Mouse (Mus musculus): ENCODE results near the gene Nxn. TPM values are rescaled to one million over a fixed set of nuclear protein-coding genes. Genes with fewer than 3 reads are reported as not detected.

Nxn gene
- polyA plus RNA-seq, 1 experiment: 10.6 TPM

DNA sequence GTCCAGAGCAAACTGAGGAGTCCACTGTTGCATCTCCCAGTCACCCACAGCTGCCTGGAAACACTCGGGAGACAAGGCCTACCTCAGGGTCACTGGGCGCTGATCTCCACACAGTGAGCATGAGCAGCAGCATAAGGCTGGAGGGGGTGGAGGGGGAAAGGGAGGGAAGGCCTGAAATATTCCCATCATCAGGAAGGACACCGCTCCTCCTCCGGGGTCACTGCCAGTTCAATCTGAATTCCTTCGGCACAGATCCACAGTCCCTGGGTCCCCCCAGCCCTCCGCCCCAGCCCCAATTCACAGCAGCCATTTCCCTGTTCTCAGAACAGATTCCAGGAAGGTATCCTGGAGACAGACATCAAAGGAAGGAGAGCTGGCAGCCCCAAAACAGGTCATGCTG, 35.8 kb downstream of the Nxn start:
- no peak for DNase-seq
- Histone ChIP-seq H3K4me1 (ENCODE audit: control insufficient read depth, insufficient read depth, low read length) (no peaks in the 10 kb centered on the region), H3K27ac (ENCODE audit: insufficient read depth, low read depth, low read length) (no peak overlapping the region), H3K4me3 (ENCODE audit: insufficient read depth, low read depth, low read length) (no peak overlapping the region), H3K36me3 (ENCODE audit: control insufficient read depth, insufficient read depth, low read length) (no peaks in the 10 kb centered on the region), H3K27me3 (replicated peaks; ENCODE audit: control insufficient read depth, insufficient read depth, low read length) (no peaks in the 10 kb centered on the region)
- 32% methylated on average over 6 of the region's 6 CpGs for WGBS
- no peak for TF ChIP-seq CTCF (conservative IDR thresholded peaks at IDR 0.05; ENCODE audit: insufficient read depth, insufficient read length, low read depth, low read length)
- TF ChIP-seq POLR2A (IDR thresholded peaks at IDR 0.05; ENCODE audit: low read depth, low read length): no peak

DNA sequence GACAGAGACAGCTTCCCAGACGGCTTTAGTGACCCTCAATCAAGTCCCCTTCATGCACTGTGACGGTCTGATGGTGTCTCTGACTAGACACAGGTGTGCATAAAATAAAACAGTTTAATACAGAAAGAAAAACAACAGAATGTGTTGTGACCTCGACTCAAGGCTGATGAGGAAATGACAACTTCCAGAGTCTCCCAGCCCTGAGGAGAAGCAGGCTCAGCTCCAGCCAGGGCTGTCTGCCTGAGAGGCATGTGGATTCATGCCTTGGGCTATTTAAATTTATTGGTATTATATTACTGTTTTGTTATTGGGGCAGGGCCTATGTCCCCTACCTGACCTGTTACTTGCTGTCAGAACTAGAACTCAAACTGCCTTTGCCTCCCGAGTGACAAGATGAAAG, 37.5 kb downstream of the Nxn start:
- DNase-seq: no peak

DNA sequence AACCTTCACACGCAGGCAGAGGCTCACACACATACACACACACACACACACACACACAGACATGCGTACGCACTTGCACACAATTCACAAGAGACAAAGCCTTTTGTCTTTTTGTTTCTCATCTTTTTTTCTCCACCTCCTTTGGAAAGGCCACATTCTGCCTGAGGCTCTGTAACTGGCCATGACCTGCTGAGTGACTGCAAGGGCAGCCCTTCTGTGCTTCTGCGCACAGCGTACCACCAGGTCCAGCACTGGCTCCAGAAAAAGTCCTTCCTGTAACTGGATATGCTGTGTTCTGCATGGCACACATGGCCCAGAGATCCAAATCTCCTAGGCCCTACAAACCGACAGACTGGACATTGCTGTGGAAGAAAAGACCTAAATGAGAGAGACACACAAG, 38.7 kb downstream of the Nxn start:
- Histone ChIP-seq H3K4me1 (ENCODE audit: control insufficient read depth, insufficient read depth, low read length) (peaks cover 3% of the 10 kb centered on the region; the same call in 1 of the 2 replicates), H3K4me3 (ENCODE audit: insufficient read depth, low read depth, low read length) (no peak overlapping the region), H3K27me3 (replicated peaks; ENCODE audit: control insufficient read depth, insufficient read depth, low read length) (no peaks in the 10 kb centered on the region), H3K36me3 (ENCODE audit: control insufficient read depth, insufficient read depth, low read length) (no peaks in the 10 kb centered on the region), H3K27ac (ENCODE audit: insufficient read depth, low read depth, low read length) (no peak overlapping the region)
- no peak for DNase-seq
- TF ChIP-seq POLR2A (IDR thresholded peaks at IDR 0.05; ENCODE audit: low read depth, low read length) (no peak), CTCF (conservative IDR thresholded peaks at IDR 0.05; ENCODE audit: insufficient read depth, insufficient read length, low read depth, low read length) (no peak)
- WGBS: 75% methylated on average over 6 of the region's 6 CpGs

More for the DNA sequence above, 37.5 kb downstream of the Nxn start:
- 66% methylated on average over 4 of the region's 4 CpGs for WGBS
- H3K27ac ChIP-seq (ENCODE audit: insufficient read depth, low read depth, low read length): no peak overlapping the region
- H3K4me1 ChIP-seq (ENCODE audit: control insufficient read depth, insufficient read depth, low read length): peaks cover 3% of the 10 kb centered on the region; the same call in 1 of the 2 replicates
- H3K36me3 ChIP-seq (ENCODE audit: control insufficient read depth, insufficient read depth, low read length): no peaks in the 10 kb centered on the region
- H3K4me3 ChIP-seq (ENCODE audit: insufficient read depth, low read depth, low read length): no peak overlapping the region
- no peaks in the 10 kb centered on the region for H3K27me3 ChIP-seq (replicated peaks; ENCODE audit: control insufficient read depth, insufficient read depth, low read length)
- TF ChIP-seq POLR2A (IDR thresholded peaks at IDR 0.05; ENCODE audit: low read depth, low read length): no peak

DNA sequence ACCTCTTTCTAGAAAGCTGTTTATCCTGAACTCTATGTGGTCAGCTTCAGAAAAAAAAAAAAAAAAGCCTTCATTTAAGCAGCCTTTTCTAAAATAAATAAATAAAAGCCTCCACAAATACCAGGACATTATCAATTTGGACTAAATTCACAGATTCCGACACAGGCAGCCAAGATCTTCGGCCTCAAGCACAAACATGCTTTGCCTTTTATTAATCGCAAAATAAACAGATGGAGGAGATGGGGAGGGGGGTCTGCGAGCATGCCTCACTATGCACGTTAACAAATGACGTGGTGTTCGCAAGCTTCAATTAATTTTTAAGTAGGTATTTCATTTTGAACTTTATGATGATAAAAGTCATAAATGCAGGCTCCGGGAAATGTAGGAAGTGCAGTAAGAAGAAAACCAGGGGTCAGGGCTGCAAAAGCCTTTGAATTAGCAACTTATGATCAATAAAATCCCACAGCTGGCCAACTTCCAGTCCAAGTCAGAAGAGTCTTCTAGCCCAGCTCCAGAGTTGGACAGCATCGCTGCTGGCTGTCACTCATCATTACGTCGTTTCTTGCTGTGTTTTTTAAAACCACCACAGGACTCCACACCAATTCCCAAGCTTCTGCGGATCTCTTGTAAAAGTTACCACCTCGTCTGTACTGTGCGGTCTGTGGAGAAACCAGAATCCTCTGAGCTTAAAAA, 40.2 kb downstream of the Nxn start:
- no peak for DNase-seq
- TF ChIP-seq CTCF (conservative IDR thresholded peaks at IDR 0.05; ENCODE audit: insufficient read depth, insufficient read length, low read depth, low read length): no peak
- no peak for TF ChIP-seq POLR2A (IDR thresholded peaks at IDR 0.05; ENCODE audit: low read depth, low read length)
- 83% methylated on average over 14 of the region's 14 CpGs for WGBS

DNA sequence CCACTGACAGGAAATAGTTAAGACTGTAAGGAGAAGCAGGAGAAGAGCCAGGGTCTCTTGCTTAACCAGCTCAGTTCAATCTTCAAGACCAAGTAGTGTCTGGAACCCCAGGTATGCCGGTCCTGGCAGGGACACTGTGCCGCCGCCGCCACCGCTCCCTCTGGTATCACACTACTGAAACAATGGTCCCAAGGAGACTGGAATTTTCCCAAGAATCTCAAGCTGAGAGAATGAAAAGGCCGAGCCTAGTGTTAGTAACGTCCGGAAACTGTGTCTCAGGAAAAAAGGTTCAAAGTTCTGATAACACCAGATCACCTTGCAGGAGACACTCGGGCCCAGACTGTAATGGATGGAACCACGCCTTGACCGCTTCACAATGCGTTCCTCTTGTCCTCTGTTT, 41.5 kb downstream of the Nxn start:
- Histone ChIP-seq H3K36me3 (ENCODE audit: control insufficient read depth, insufficient read depth, low read length) (no peaks in the 10 kb centered on the region), H3K4me3 (ENCODE audit: insufficient read depth, low read depth, low read length) (no peak overlapping the region), H3K27ac (ENCODE audit: insufficient read depth, low read depth, low read length) (peak overlapping the region; percentile 39; the same call in 1 of the 2 replicates), H3K27me3 (replicated peaks; ENCODE audit: control insufficient read depth, insufficient read depth, low read length) (no peaks in the 10 kb centered on the region), H3K4me1 (ENCODE audit: control insufficient read depth, insufficient read depth, low read length) (peaks cover 3% of the 10 kb centered on the region; the same call in 1 of the 2 replicates)
- WGBS: 69% methylated on average over 12 of the region's 12 CpGs
- TF ChIP-seq CTCF (conservative IDR thresholded peaks at IDR 0.05; ENCODE audit: insufficient read depth, insufficient read length, low read depth, low read length): no peak
- no peak for TF ChIP-seq POLR2A (IDR thresholded peaks at IDR 0.05; ENCODE audit: low read depth, low read length)
- peak; percentile 42 for DNase-seq

More for the DNA sequence above, 40.2 kb downstream of the Nxn start:
- no peak overlapping the region for H3K4me3 ChIP-seq (ENCODE audit: insufficient read depth, low read depth, low read length)
- H3K36me3 ChIP-seq (ENCODE audit: control insufficient read depth, insufficient read depth, low read length): no peaks in the 10 kb centered on the region
- peaks cover 3% of the 10 kb centered on the region; the same call in 1 of the 2 replicates for H3K4me1 ChIP-seq (ENCODE audit: control insufficient read depth, insufficient read depth, low read length)
- no peaks in the 10 kb centered on the region for H3K27me3 ChIP-seq (replicated peaks; ENCODE audit: control insufficient read depth, insufficient read depth, low read length)
- H3K27ac ChIP-seq (ENCODE audit: insufficient read depth, low read depth, low read length): no peak overlapping the region

DNA sequence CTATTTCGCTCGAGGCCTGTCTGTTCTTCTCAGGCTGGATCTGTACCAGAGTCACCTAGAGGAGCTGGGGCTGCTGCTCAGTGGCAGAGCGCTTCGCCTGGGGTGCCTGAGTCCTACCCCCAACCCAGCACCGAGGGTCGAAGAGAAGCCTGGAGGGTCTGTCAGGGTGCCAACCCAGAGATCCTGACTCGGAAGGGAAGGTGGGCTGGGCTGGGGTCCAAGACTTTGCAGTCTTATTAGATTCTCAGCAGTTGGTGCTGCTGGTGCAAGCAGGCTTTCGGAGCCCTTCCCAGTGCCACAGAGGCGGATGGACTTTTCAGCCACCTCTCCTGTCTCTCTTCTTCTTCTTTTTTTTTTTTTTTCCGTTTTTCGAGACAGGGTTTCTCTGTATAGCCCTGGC, 42.8 kb downstream of the Nxn start:
- WGBS: 79% methylated on average over 9 of the region's 11 CpGs
- TF ChIP-seq POLR2A (IDR thresholded peaks at IDR 0.05; ENCODE audit: low read depth, low read length): no peak
- TF ChIP-seq CTCF (conservative IDR thresholded peaks at IDR 0.05; ENCODE audit: insufficient read depth, insufficient read length, low read depth, low read length): no peak
- no peak for DNase-seq

DNA sequence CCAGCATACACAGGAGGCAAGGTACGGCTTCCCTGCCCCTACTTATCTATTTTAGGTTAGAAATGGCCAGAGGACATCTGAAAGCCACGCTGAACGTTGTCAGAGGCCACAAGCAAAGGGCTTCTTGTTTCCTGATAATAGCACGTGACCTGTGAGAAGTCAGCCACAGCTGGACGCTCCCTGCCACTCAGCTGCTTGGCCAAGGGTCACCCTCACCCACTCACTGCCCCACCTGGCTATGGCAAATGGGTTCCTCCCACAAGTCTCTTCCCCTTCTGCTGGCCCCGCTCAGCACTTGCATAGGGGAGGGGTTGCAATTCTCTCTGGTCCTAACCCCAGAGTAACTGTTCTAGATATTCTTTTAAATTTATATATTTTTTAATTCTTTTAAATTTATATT, 43.5 kb downstream of the Nxn start:
- no peak overlapping the region for H3K4me3 ChIP-seq (ENCODE audit: insufficient read depth, low read depth, low read length)
- peak; percentile 31 for DNase-seq
- WGBS: 60% methylated on average over 6 of the region's 6 CpGs
- no peaks in the 10 kb centered on the region for H3K27me3 ChIP-seq (replicated peaks; ENCODE audit: control insufficient read depth, insufficient read depth, low read length)
- H3K27ac ChIP-seq (ENCODE audit: insufficient read depth, low read depth, low read length): no peak overlapping the region
- peaks cover 3% of the 10 kb centered on the region; the same call in 1 of the 2 replicates for H3K4me1 ChIP-seq (ENCODE audit: control insufficient read depth, insufficient read depth, low read length)
- H3K36me3 ChIP-seq (ENCODE audit: control insufficient read depth, insufficient read depth, low read length): no peaks in the 10 kb centered on the region
- TF ChIP-seq CTCF (conservative IDR thresholded peaks at IDR 0.05; ENCODE audit: insufficient read depth, insufficient read length, low read depth, low read length): no peak

More for the DNA sequence above, 42.8 kb downstream of the Nxn start:
- H3K4me3 ChIP-seq (ENCODE audit: insufficient read depth, low read depth, low read length): no peak overlapping the region
- H3K36me3 ChIP-seq (ENCODE audit: control insufficient read depth, insufficient read depth, low read length): no peaks in the 10 kb centered on the region
- peaks cover 3% of the 10 kb centered on the region; the same call in 1 of the 2 replicates for H3K4me1 ChIP-seq (ENCODE audit: control insufficient read depth, insufficient read depth, low read length)
- no peaks in the 10 kb centered on the region for H3K27me3 ChIP-seq (replicated peaks; ENCODE audit: control insufficient read depth, insufficient read depth, low read length)
- no peak overlapping the region for H3K27ac ChIP-seq (ENCODE audit: insufficient read depth, low read depth, low read length)

Measured in kidney, adult 2 months (tissue).